Mouse (Mus musculus): ENCODE measurements around the gene Slc35c2. TPM values are rescaled to one million over a fixed set of nuclear protein-coding genes. Genes with fewer than 3 reads are reported as not detected.

Slc35c2 gene
- 10 to 100 TPM; 19.4 to 20.0 TPM for total RNA-seq (2021)
- long read RNA-seq, experiment 1, transcript Slc35c2-204 (10 exons, 2,008 nt): major isoform, 14 of 32 reads
- long read RNA-seq, experiment 1, partial matches to known transcripts: 8 of 32 reads
- long read RNA-seq, experiment 1, other reads (novel, unspliced or antisense): 10 of 32 reads
- long read RNA-seq, experiment 2, transcript Slc35c2-204 (10 exons, 2,008 nt): major isoform, 8 of 21 reads
- long read RNA-seq, experiment 2, partial matches to known transcripts: 6 of 21 reads
- long read RNA-seq, experiment 2, other reads (novel, unspliced or antisense): 7 of 21 reads

- DNase-seq (ENCODE audit: low spot score): peak; percentile 94
Measured at GRCm38 (mm10) chr2:165287202-165287984, at the start of gene Slc35c2. TSS of gene Slc35c2 (minus strand) at chr2:165287869.

- peak; percentile 42 for DNase-seq (ENCODE audit: low spot score)
Measured at GRCm38 (mm10) chr2:165337191-165337590, 49.5 kb upstream of the Slc35c2 start.

- peak; percentile 53 for DNase-seq (ENCODE audit: low spot score)
Measured at GRCm38 (mm10) chr2:165332610-165333210, 45.0 kb upstream of the Slc35c2 start.

GRCm38 (mm10) chr2:165329703-165330102 lies 42.0 kb upstream of the Slc35c2 start:
- DNase-seq (ENCODE audit: low spot score): no peak

- DNase-seq (ENCODE audit: low spot score): no peak
Measured at GRCm38 (mm10) chr2:165328746-165329145, 41.1 kb upstream of the Slc35c2 start.

GRCm38 (mm10) chr2:165327386-165327785 lies 39.7 kb upstream of the Slc35c2 start:
- no peak for DNase-seq (ENCODE audit: low spot score)

- DNase-seq (ENCODE audit: low spot score): peak; percentile 99
Measured at GRCm38 (mm10) chr2:165326304-165327190, 38.9 kb upstream of the Slc35c2 start, which contains the start of gene Elmo2. TSS of gene Elmo2 (minus strand) at chr2:165326479.

- no peak for DNase-seq (ENCODE audit: low spot score)
Measured at GRCm38 (mm10) chr2:165325521-165326303, 38.0 kb upstream of the Slc35c2 start.

GRCm38 (mm10) chr2:165323928-165324327 lies 36.3 kb upstream of the Slc35c2 start:
- no peak for DNase-seq (ENCODE audit: low spot score)

GRCm38 (mm10) chr2:165323484-165323883 lies 35.8 kb upstream of the Slc35c2 start:
- no peak for DNase-seq (ENCODE audit: low spot score)

GRCm38 (mm10) chr2:165321981-165322735 lies 34.5 kb upstream of the Slc35c2 start:
- DNase-seq (ENCODE audit: low spot score): no peak

- DNase-seq (ENCODE audit: low spot score): peak; percentile 35
Measured at GRCm38 (mm10) chr2:165321381-165321888, 33.8 kb upstream of the Slc35c2 start.

- DNase-seq (ENCODE audit: low spot score): peak; percentile 44
Measured at GRCm38 (mm10) chr2:165320531-165321150, 33.0 kb upstream of the Slc35c2 start.

GRCm38 (mm10) chr2:165319503-165319902 lies 31.8 kb upstream of the Slc35c2 start:
- DNase-seq (ENCODE audit: low spot score): no peak

- DNase-seq (ENCODE audit: low spot score): no peak
Measured at GRCm38 (mm10) chr2:165318941-165319340, 31.3 kb upstream of the Slc35c2 start.

GRCm38 (mm10) chr2:165317621-165318263 lies 30.1 kb upstream of the Slc35c2 start:
- DNase-seq (ENCODE audit: low spot score): no peak

GRCm38 (mm10) chr2:165316837-165317473 lies 29.3 kb upstream of the Slc35c2 start:
- peak; percentile 31 for DNase-seq (ENCODE audit: low spot score)

GRCm38 (mm10) chr2:165316204-165316603 lies 28.5 kb upstream of the Slc35c2 start:
- DNase-seq (ENCODE audit: low spot score): no peak

Measured in gastrocnemius, adult 18-20 months (tissue).